Mouse (Mus musculus) embryonic fibroblast, embryonic 13.5 days (primary cell): Measurements from ENCODE around the gene Pcca.

ENCODE experiments used
- CTCF ChIP-seq: IDR thresholded peaks from 2 replicates; pipeline ENCODE4 v1.5.1; 2011; ENCODE audit warnings: mild to moderate bottlenecking, control low read depth, low read length, moderate library complexity, borderline replicate concordance; ENCODE audit not compliant: insufficient read depth
- POLR2A ChIP-seq: IDR thresholded peaks from 2 replicates; pipeline ENCODE4 v1.6.1; 2011; ENCODE audit warnings: low read depth, mild to moderate bottlenecking, control low read depth, low read length, moderate library complexity

DNA sequence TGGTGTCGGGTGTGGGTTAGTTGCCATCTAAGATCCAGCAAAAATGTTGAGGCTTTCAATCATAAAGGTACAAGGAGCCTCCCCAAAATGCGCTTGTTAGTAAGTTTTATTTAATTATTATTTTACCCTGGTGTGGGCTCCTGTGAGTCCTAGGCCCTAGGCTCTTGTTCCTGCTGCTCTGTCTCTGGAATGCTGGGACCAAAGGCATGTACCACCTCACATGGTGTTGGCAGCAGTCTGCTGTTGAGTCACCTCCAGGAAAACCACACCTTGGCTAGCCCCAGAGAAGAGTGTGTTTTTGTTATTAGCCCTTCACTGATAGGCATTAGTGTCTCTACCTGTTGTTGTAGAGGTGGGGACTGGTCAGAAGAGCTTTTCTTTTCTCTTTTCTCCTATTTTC lies 83.5 kb downstream of the Pcca start:
- TF ChIP-seq CTCF (no peak), POLR2A (no peak)
